Mouse (Mus musculus): ENCODE measurements around the gene St3gal6. TPM values are rescaled to one million over a fixed set of nuclear protein-coding genes. Genes with fewer than 3 reads are reported as not detected.
A peak's percentile ranks its signal among the peaks of the same experiment; 100 is the strongest.

St3gal6 gene
- total and polyA plus RNA-seq, 3 experiments = 167 to 420 (median 240) TPM

DNA sequence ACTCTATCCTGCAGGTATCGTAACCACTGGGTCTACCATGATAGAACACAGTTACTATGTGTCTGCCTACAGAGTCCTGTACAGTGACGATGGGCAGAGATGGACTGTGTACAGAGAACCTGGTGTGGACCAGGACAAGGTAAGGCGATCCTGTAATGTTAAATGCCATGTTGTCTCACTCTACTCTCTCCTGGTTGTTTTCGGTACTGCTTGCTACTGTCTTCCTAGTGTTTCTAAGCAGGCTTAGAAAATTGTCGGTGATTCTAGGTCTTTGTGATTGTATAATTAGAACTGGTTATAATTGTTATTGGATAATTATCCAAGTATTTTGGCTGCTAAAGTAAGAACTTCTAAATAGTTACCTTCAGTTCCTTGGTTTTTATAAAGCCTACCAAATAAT, 72.4 kb downstream of the St3gal6 start:
- Histone ChIP-seq H3K36me3 (replicated peaks in 1 of 2; ENCODE audit: control insufficient read depth in 1 of 2, insufficient read depth in 1 of 2, low read length in 1 of 2) (peaks cover 0 to 8% of the 10 kb centered on the region in 2 experiments), H3K27ac (ENCODE audit: insufficient read depth, low read depth) (no peak overlapping the region)
- no peak for DNase-seq (ENCODE audit: extremely low read depth)

GRCm38 (mm10) chr16:58450648-58451047, 73.4 kb downstream of the St3gal6 start:
- no peaks in the 10 kb centered on the region for H3K27me3 ChIP-seq (replicated peaks)
- in situ Hi-C loops (cut with MboI; ENCODE audit: low pct_ligation_motif_present, low pct_unique_long_range_greater_than_20kb, low sequenced_read_pairs) = loop anchor here (5.0 to 10.0 kb wide), 2 partner anchors 212 to 954 kb away; partner anchors contain the start of gene Gabrr3
- no peak overlapping the region for H3K9ac ChIP-seq (ENCODE audit: insufficient read depth, low read depth)
- TF ChIP-seq MAFK (IDR thresholded peaks at IDR 0.05; ENCODE audit: insufficient replicate concordance, low read length) (no peak), MAZ (IDR thresholded peaks at IDR 0.05; ENCODE audit: low read depth, low read length) (no peak), POLR2A (IDR thresholded peaks at IDR 0.05; ENCODE audit: low read depth, low read length) (no peak), EP300 (IDR thresholded peaks at IDR 0.05; ENCODE audit: low read length) (no peak), HCFC1 (IDR thresholded peaks at IDR 0.05; ENCODE audit: low read depth, low read length) (no peak), MAX (IDR thresholded peaks at IDR 0.05; ENCODE audit: low read length) (no peak), ZNF384 (IDR thresholded peaks at IDR 0.05; ENCODE audit: low read depth, low read length) (no peak)
- no peaks in the 10 kb centered on the region for H3K9me3 ChIP-seq (replicated peaks; ENCODE audit: low read length)
- no peaks in the 10 kb centered on the region for H3K79me2 ChIP-seq (replicated peaks; ENCODE audit: control insufficient read depth, extremely low read depth, insufficient read depth, poor library complexity, severe bottlenecking)
- no peak for DNase-seq (ENCODE audit: extremely low read depth)
- no peak overlapping the region for H3K4me2 ChIP-seq (ENCODE audit: insufficient read depth, low read depth, poor library complexity, severe bottlenecking)
- H3K4me3 ChIP-seq (replicated peaks in 1 of 3; ENCODE audit: low read depth in 2 of 3, low read length in 2 of 3, poor library complexity in 1 of 3) = no peak overlapping the region
- no peak overlapping the region for H3K27ac ChIP-seq (ENCODE audit: insufficient read depth, low read depth)
- dilution Hi-C loops (cut with MboI; ENCODE audit: extremely low pct_ligation_motif_present, extremely low pct_unique_long_range_greater_than_20kb, low sequenced_read_pairs) = no loop called here
- peaks cover 0 to 8% of the 10 kb centered on the region in 2 experiments for H3K36me3 ChIP-seq (replicated peaks in 1 of 2; ENCODE audit: control insufficient read depth in 1 of 2, insufficient read depth in 1 of 2, low read length in 1 of 2)
- H3K4me1 ChIP-seq (ENCODE audit: control insufficient read depth in 1 of 2, insufficient read depth in 2 of 2) = peaks cover 0 to 11% of the 10 kb centered on the region in 2 experiments; a peak in 2 of 4 replicates

More for the DNA sequence above, 72.4 kb downstream of the St3gal6 start:
- Histone ChIP-seq H3K79me2 (replicated peaks; ENCODE audit: control insufficient read depth, extremely low read depth, insufficient read depth, poor library complexity, severe bottlenecking) (no peaks in the 10 kb centered on the region), H3K4me2 (ENCODE audit: insufficient read depth, low read depth, poor library complexity, severe bottlenecking) (no peak overlapping the region), H3K27me3 (replicated peaks) (no peaks in the 10 kb centered on the region), H3K9me3 (replicated peaks; ENCODE audit: low read length) (no peaks in the 10 kb centered on the region), H3K4me3 (replicated peaks in 1 of 3; ENCODE audit: low read depth in 2 of 3, low read length in 2 of 3, poor library complexity in 1 of 3) (no peak overlapping the region), H3K4me1 (ENCODE audit: control insufficient read depth in 1 of 2, insufficient read depth in 2 of 2) (peaks cover 0 to 11% of the 10 kb centered on the region in 2 experiments; a peak in 2 of 4 replicates), H3K9ac (ENCODE audit: insufficient read depth, low read depth) (no peak overlapping the region)
- dilution Hi-C loops (cut with MboI; ENCODE audit: extremely low pct_ligation_motif_present, extremely low pct_unique_long_range_greater_than_20kb, low sequenced_read_pairs) (no loop called here), in situ Hi-C loops (cut with MboI; ENCODE audit: low pct_ligation_motif_present, low pct_unique_long_range_greater_than_20kb, low sequenced_read_pairs) (loop anchor here (5.0 to 10.0 kb wide), 2 partner anchors 211 to 953 kb away; partner anchors contain the start of gene Gabrr3)
- TF ChIP-seq RCOR1 (conservative IDR thresholded peaks at IDR 0.05; ENCODE audit: low read depth, low read length) = no peak
- peak; percentile 13; the same call in 1 of the 2 replicates for TF ChIP-seq SMC3 (IDR thresholded peaks at IDR 0.05; ENCODE audit: low read depth, low read length)

DNA sequence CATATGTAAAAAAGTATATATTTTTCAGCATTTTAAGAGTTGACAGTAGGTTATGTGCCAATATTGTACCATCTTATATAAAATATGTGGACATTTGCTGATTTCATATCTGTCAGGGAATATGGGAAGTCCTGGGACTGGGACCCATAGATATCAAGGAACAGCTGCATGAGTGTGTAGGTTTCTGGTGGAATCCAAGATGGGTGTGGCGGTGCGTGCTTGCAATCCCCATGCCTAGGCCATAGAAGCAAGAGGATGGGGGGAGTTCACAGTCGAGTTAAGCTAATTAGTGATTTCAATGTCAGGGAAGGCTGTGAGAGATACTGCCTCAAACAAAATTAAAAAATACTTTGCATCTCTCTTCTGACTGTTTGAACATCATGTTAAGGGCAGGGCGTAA, 75.0 kb downstream of the St3gal6 start:
- peaks cover 0 to 7% of the 10 kb centered on the region in 2 experiments for H3K36me3 ChIP-seq (replicated peaks in 1 of 2; ENCODE audit: control insufficient read depth in 1 of 2, insufficient read depth in 1 of 2, low read length in 1 of 2)
- H3K9me3 ChIP-seq (replicated peaks; ENCODE audit: low read length) = no peaks in the 10 kb centered on the region
- no peak overlapping the region for H3K27ac ChIP-seq (ENCODE audit: insufficient read depth, low read depth)
- H3K79me2 ChIP-seq (replicated peaks; ENCODE audit: control insufficient read depth, extremely low read depth, insufficient read depth, poor library complexity, severe bottlenecking) = no peaks in the 10 kb centered on the region
- H3K9ac ChIP-seq (ENCODE audit: insufficient read depth, low read depth) = no peak overlapping the region
- TF ChIP-seq TCF12 (IDR thresholded peaks at IDR 0.05; ENCODE audit: low read depth, low read length) (no peak), NELFE (IDR thresholded peaks at IDR 0.05; ENCODE audit: low read depth, low read length) (no peak), JUN (IDR thresholded peaks at IDR 0.05; ENCODE audit: insufficient read depth, low read depth, low read length) (no peak), BHLHE40 (IDR thresholded peaks at IDR 0.05; ENCODE audit: low read depth, low read length) (no peak), POLR2AphosphoS2 (IDR thresholded peaks at IDR 0.05; ENCODE audit: low read depth, low read length) (no peak), CHD2 (IDR thresholded peaks at IDR 0.05; ENCODE audit: low read length) (no peak), MAZ (IDR thresholded peaks at IDR 0.05; ENCODE audit: low read depth, low read length) (no peak), POLR2A (IDR thresholded peaks at IDR 0.05; ENCODE audit: low read depth, low read length) (no peak), JUND (conservative IDR thresholded peaks at IDR 0.05; ENCODE audit: low read depth, low read length) (no peak), RCOR1 (conservative IDR thresholded peaks at IDR 0.05; ENCODE audit: low read depth, low read length) (no peak), ETS1 (conservative IDR thresholded peaks at IDR 0.05; ENCODE audit: low read depth, low read length) (no peak), CTCF (conservative IDR thresholded peaks at IDR 0.05 in 1 of 2, IDR thresholded peaks at IDR 0.05 in 1 of 2; ENCODE audit: low read depth in 2 of 2, low read length in 2 of 2) (no peak), IRF4 (IDR thresholded peaks at IDR 0.05; ENCODE audit: low read depth, low read length) (no peak), USF2 (conservative IDR thresholded peaks at IDR 0.05; ENCODE audit: low read depth, low read length) (no peak), GABPA (IDR thresholded peaks at IDR 0.05; ENCODE audit: insufficient replicate concordance, low read depth, low read length) (no peak)
- no peak for DNase-seq (ENCODE audit: extremely low read depth)
- H3K4me2 ChIP-seq (ENCODE audit: insufficient read depth, low read depth, poor library complexity, severe bottlenecking) = no peak overlapping the region
- H3K4me1 ChIP-seq (ENCODE audit: control insufficient read depth in 1 of 2, insufficient read depth in 2 of 2) = no peaks in the 10 kb centered on the region
- H3K4me3 ChIP-seq (replicated peaks in 1 of 3; ENCODE audit: low read depth in 2 of 3, low read length in 2 of 3, poor library complexity in 1 of 3) = no peak overlapping the region
- in situ Hi-C loops (cut with MboI; ENCODE audit: low pct_ligation_motif_present, low pct_unique_long_range_greater_than_20kb, low sequenced_read_pairs) = loop anchor here (10.0 kb wide), 1 partner anchor 154 kb away; no protein-coding TSS in a partner anchor
- dilution Hi-C loops (cut with MboI; ENCODE audit: extremely low pct_ligation_motif_present, extremely low pct_unique_long_range_greater_than_20kb, low sequenced_read_pairs) = no loop called here
- H3K27me3 ChIP-seq (replicated peaks) = no peaks in the 10 kb centered on the region

All from CH12.LX (cell line).